Mouse (Mus musculus): ENCODE data around the gene H2-DMb2.

Gene H2-DMb2

GRCm38 (mm10) chr17:34118113-34118872 lies 24.8 kb upstream of the H2-DMb2 start:
- peak; percentile 69 for DNase-seq (ENCODE audit: low read depth, low spot score)

- DNase-seq (ENCODE audit: low read depth, low spot score) = no peak
Observed at GRCm38 (mm10) chr17:34118873-34119248, 24.2 kb upstream of the H2-DMb2 start.

GRCm38 (mm10) chr17:34119249-34120179 lies 23.6 kb upstream of the H2-DMb2 start, which contains the start of gene H2-DMa:
Gene H2-DMa, plus strand, starts transcription at chr17:34119541.
- DNase-seq (ENCODE audit: low read depth, low spot score) = peak; percentile 99

GRCm38 (mm10) chr17:34120180-34120723 lies 22.9 kb upstream of the H2-DMb2 start:
- peak; percentile 85 for DNase-seq (ENCODE audit: low read depth, low spot score)

- peak; percentile 85 for DNase-seq (ENCODE audit: low read depth, low spot score)
Observed at GRCm38 (mm10) chr17:34120814-34121171, 22.3 kb upstream of the H2-DMb2 start.

GRCm38 (mm10) chr17:34121172-34121878 lies 21.8 kb upstream of the H2-DMb2 start:
- DNase-seq (ENCODE audit: low read depth, low spot score) = peak; percentile 76

GRCm38 (mm10) chr17:34121879-34122187 lies 21.3 kb upstream of the H2-DMb2 start:
- DNase-seq (ENCODE audit: low read depth, low spot score) = peak; percentile 77

- DNase-seq (ENCODE audit: low read depth, low spot score) = peak; percentile 98
Observed at GRCm38 (mm10) chr17:34122188-34122984, 20.7 kb upstream of the H2-DMb2 start, which contains the start of gene Brd2. Gene Brd2, minus strand, starts transcription at chr17:34122634.

GRCm38 (mm10) chr17:34123111-34123510 lies 20.0 kb upstream of the H2-DMb2 start:
- no peak for DNase-seq (ENCODE audit: low read depth, low spot score)

GRCm38 (mm10) chr17:34123518-34123917 lies 19.6 kb upstream of the H2-DMb2 start:
- no peak for DNase-seq (ENCODE audit: low read depth, low spot score)

GRCm38 (mm10) chr17:34124649-34125048 lies 18.5 kb upstream of the H2-DMb2 start:
- no peak for DNase-seq (ENCODE audit: low read depth, low spot score)

GRCm38 (mm10) chr17:34126826-34127420 lies 16.2 kb upstream of the H2-DMb2 start:
- DNase-seq (ENCODE audit: low read depth, low spot score) = no peak

GRCm38 (mm10) chr17:34127475-34127874 lies 15.6 kb upstream of the H2-DMb2 start:
- DNase-seq (ENCODE audit: low read depth, low spot score) = peak; percentile 84

GRCm38 (mm10) chr17:34128264-34128937 lies 14.7 kb upstream of the H2-DMb2 start:
- DNase-seq (ENCODE audit: low read depth, low spot score) = peak; percentile 78

- peak; percentile 69 for DNase-seq (ENCODE audit: low read depth, low spot score)
Observed at GRCm38 (mm10) chr17:34128944-34129791, 13.9 kb upstream of the H2-DMb2 start.

GRCm38 (mm10) chr17:34130073-34130947 lies 12.8 kb upstream of the H2-DMb2 start:
- no peak for DNase-seq (ENCODE audit: low read depth, low spot score)

- DNase-seq (ENCODE audit: low read depth, low spot score) = no peak
Observed at GRCm38 (mm10) chr17:34131911-34132310, 11.2 kb upstream of the H2-DMb2 start.

GRCm38 (mm10) chr17:34133289-34133688 lies 9.8 kb upstream of the H2-DMb2 start:
- no peak for DNase-seq (ENCODE audit: low read depth, low spot score)

All from CD4-positive, CD25-positive, alpha-beta regulatory T cell, adult 2 months (primary cell).